Mouse (Mus musculus): ENCODE measurements at regions not wholly inside any gene's neighbourhood (a gene's known extent, or its start where the extent isn't known, plus 50 kb on each side); places are given as distances from the start of the nearest gene placed in this dataset.
A peak's percentile ranks its signal among the peaks of the same experiment; 100 is the strongest.

- no peak for DNase-seq
Observed at GRCm38 (mm10) chr14:17234898-17235297, 415.9 kb upstream of the Rarb start.

GRCm38 (mm10) chr14:17211502-17211901 lies 392.5 kb upstream of the Rarb start:
- DNase-seq: no peak

GRCm38 (mm10) chr14:17205691-17206090 lies 386.7 kb upstream of the Rarb start:
- no peak for DNase-seq

GRCm38 (mm10) chr14:17203251-17204015 lies 384.5 kb upstream of the Rarb start:
- no peak for DNase-seq

GRCm38 (mm10) chr14:17192953-17193352 lies 374.0 kb upstream of the Rarb start:
- no peak for DNase-seq

GRCm38 (mm10) chr14:17173218-17173617 lies 354.3 kb upstream of the Rarb start:
- peak; percentile 1 for DNase-seq

- DNase-seq: peak; percentile 85
Observed at GRCm38 (mm10) chr14:17172330-17173110, 353.6 kb upstream of the Rarb start.

- no peak for DNase-seq
Observed at GRCm38 (mm10) chr14:17171896-17172295, 352.9 kb upstream of the Rarb start.

- DNase-seq: no peak
Observed at GRCm38 (mm10) chr14:17158324-17158723, 339.4 kb upstream of the Rarb start.

GRCm38 (mm10) chr14:17156402-17156954 lies 337.5 kb upstream of the Rarb start:
- DNase-seq: no peak

GRCm38 (mm10) chr14:17120679-17121078 lies 301.7 kb upstream of the Rarb start:
- no peak for DNase-seq

GRCm38 (mm10) chr14:17106668-17107067 lies 287.7 kb upstream of the Rarb start:
- peak; percentile 59 for DNase-seq

- DNase-seq: no peak
Observed at GRCm38 (mm10) chr14:17102486-17102885, 283.5 kb upstream of the Rarb start.

- no peak for DNase-seq
Observed at GRCm38 (mm10) chr14:17090573-17090937, 271.6 kb upstream of the Rarb start.

- DNase-seq: no peak
Observed at GRCm38 (mm10) chr14:17089640-17090572, 270.9 kb upstream of the Rarb start.

GRCm38 (mm10) chr14:17089089-17089634 lies 270.2 kb upstream of the Rarb start:
- DNase-seq: no peak

- no peak for DNase-seq
Observed at GRCm38 (mm10) chr14:17087828-17088227, 268.9 kb upstream of the Rarb start.

- DNase-seq: no peak
Observed at GRCm38 (mm10) chr14:17083907-17084306, 265.0 kb upstream of the Rarb start.

- no peak for DNase-seq
Observed at GRCm38 (mm10) chr14:17081904-17082303, 262.9 kb upstream of the Rarb start.

- DNase-seq: peak; percentile 44
Observed at GRCm38 (mm10) chr14:17079513-17079912, 260.6 kb upstream of the Rarb start.

GRCm38 (mm10) chr14:17061358-17061757 lies 242.4 kb upstream of the Rarb start:
- DNase-seq: no peak

- DNase-seq: no peak
Observed at GRCm38 (mm10) chr14:17058438-17058837, 239.5 kb upstream of the Rarb start.
